Mouse (Mus musculus) stomach, embryonic 16.5 days (tissue): Measurements from ENCODE around the gene Hspg2. TPM values are rescaled to one million over a fixed set of nuclear protein-coding genes. Genes with fewer than 3 reads are reported as not detected.
A peak's percentile ranks its signal among the peaks of the same experiment; 100 is the strongest.

Source experiments
- ATAC-seq: fragments of 200-750 bp; cut with Nextera tagmentation; 2 replicates; pipeline ENCODE4 v1.8.0; 2017; ENCODE audit warnings: moderate number of reproducible peaks, moderate TSS enrichment; ENCODE audit not compliant: insufficient read depth, low FRiP score
- H3K27ac ChIP-seq: fragments of 300-500 bp; sonication (generic); 2 replicates; pipeline ENCODE4 v1.5.1; 2014; ENCODE audit warnings: low read length
- H3K27me3 ChIP-seq: fragments of 300-500 bp; sonication (generic); 2 replicates; pipeline ENCODE4 v1.6.1; 2014; ENCODE audit warnings: low read length, control low read depth, mixed read lengths; ENCODE audit not compliant: control insufficient read depth, insufficient read depth
- H3K36me3 ChIP-seq: fragments of 300-500 bp; sonication (generic); 2 replicates; pipeline ENCODE4 v1.6.1; 2014; ENCODE audit warnings: low read length; ENCODE audit not compliant: control insufficient read depth, insufficient read depth
- H3K4me1 ChIP-seq: fragments of 300-500 bp; sonication (generic); 2 replicates; pipeline ENCODE4 v1.6.1; 2014; ENCODE audit warnings: low read length, control low read depth, mixed read lengths; ENCODE audit not compliant: control insufficient read depth, insufficient read depth
- H3K4me2 ChIP-seq: fragments of 300-500 bp; sonication (generic); 2 replicates; pipeline ENCODE4 v1.6.1; 2014; ENCODE audit warnings: low read depth, low read length, mixed read lengths
- H3K4me3 ChIP-seq: fragments of 300-500 bp; sonication (generic); replicated peaks from 2 replicates; pipeline ENCODE4 v1.5.1; 2014; ENCODE audit warnings: mild to moderate bottlenecking, low read length
- H3K9ac ChIP-seq: fragments of 300-500 bp; sonication (generic); 2 replicates; pipeline ENCODE4 v1.6.1; 2014; ENCODE audit warnings: low read length
- H3K9me3 ChIP-seq: fragments of 300-500 bp; sonication (generic); replicated peaks from 2 replicates; pipeline ENCODE4 v1.6.1; 2016; ENCODE audit warnings: low read length, control low read depth; ENCODE audit not compliant: control insufficient read depth
- WGBS: fragments of 180-500 bp; shearing (Covaris S2); extraction: QIAGEN DNeasy Blood & Tissue Kit; methylation state at CpG from one replicate; pipeline ENCODE4 v1.1.7; 2014; 5-methylcytosine and 5-hydroxymethylcytosine counted together
- polyA plus RNA-seq: library from polyadenylated mRNA; unstranded; fragments of >200 nt; fragmentation: Nextera tagmentation; extraction: Ambion mirVana; gene quantifications from 2 replicates; pipeline ENCODE4 v1.2.1, GENCODE M21; 2015

The Hspg2 gene
- polyA plus RNA-seq, 1 experiment from 2014 or later, result 29.5 TPM

- Histone ChIP-seq H3K36me3 (no peaks in the 10 kb centered on the region), H3K4me1 (peaks cover 54% of the 10 kb centered on the region), H3K9me3 (no peaks in the 10 kb centered on the region), H3K9ac (no peak overlapping the region), H3K27me3 (no peaks in the 10 kb centered on the region), H3K27ac (no peak overlapping the region), H3K4me3 (no peak overlapping the region), H3K4me2 (no peak overlapping the region)
- 78% methylated on average over 11 of the region's 11 CpGs for WGBS
- ATAC-seq, result no peak
Measured at GRCm38 (mm10) chr4:137492563-137492962, 24.0 kb downstream of the Hspg2 start.

GRCm38 (mm10) chr4:137493187-137493586, 24.6 kb downstream of the Hspg2 start:
- no peaks in the 10 kb centered on the region for H3K9me3 ChIP-seq
- H3K9ac ChIP-seq, result no peak overlapping the region
- no peaks in the 10 kb centered on the region for H3K36me3 ChIP-seq
- H3K27me3 ChIP-seq, result no peaks in the 10 kb centered on the region
- no peak for ATAC-seq
- H3K4me2 ChIP-seq, result no peak overlapping the region
- WGBS, result 81% methylated on average over 4 of the region's 4 CpGs
- no peak overlapping the region for H3K27ac ChIP-seq
- H3K4me3 ChIP-seq, result no peak overlapping the region
- peaks cover 54% of the 10 kb centered on the region for H3K4me1 ChIP-seq

- WGBS, result 16% methylated on average over 19 of the region's 19 CpGs
- Histone ChIP-seq H3K27ac (peak overlapping the region; percentile 82), H3K9me3 (no peaks in the 10 kb centered on the region), H3K4me2 (0 out of 2 replicates have a peak overlapping the region, but pooled peaks have one; percentile 2), H3K4me1 (peaks cover 49% of the 10 kb centered on the region), H3K4me3 (no peak overlapping the region), H3K27me3 (no peaks in the 10 kb centered on the region), H3K36me3 (no peaks in the 10 kb centered on the region), H3K9ac (peak overlapping the region; percentile 54)
- peak; percentile 12; the same call in 1 of the 2 replicates for ATAC-seq
Measured at GRCm38 (mm10) chr4:137494751-137495500, 26.4 kb downstream of the Hspg2 start.

GRCm38 (mm10) chr4:137495501-137496100, 27.0 kb downstream of the Hspg2 start:
- Histone ChIP-seq H3K9me3 (no peaks in the 10 kb centered on the region), H3K4me3 (no peak overlapping the region), H3K36me3 (no peaks in the 10 kb centered on the region), H3K4me2 (no peak overlapping the region), H3K27me3 (no peaks in the 10 kb centered on the region), H3K9ac (peak overlapping the region; percentile 54; the same call in 1 of the 2 replicates), H3K4me1 (peaks cover 45% of the 10 kb centered on the region), H3K27ac (peak overlapping the region; percentile 82)
- 37% methylated on average over 6 of the region's 6 CpGs for WGBS
- ATAC-seq, result 0 out of 2 replicates have a peak, but pooled peaks have one; percentile 1

GRCm38 (mm10) chr4:137497367-137497766, 28.8 kb downstream of the Hspg2 start:
- Histone ChIP-seq H3K9ac (peak overlapping the region; percentile 55), H3K4me1 (peaks cover 45% of the 10 kb centered on the region), H3K4me2 (no peak overlapping the region), H3K9me3 (no peaks in the 10 kb centered on the region), H3K27ac (peak overlapping the region; percentile 82), H3K36me3 (no peaks in the 10 kb centered on the region), H3K4me3 (no peak overlapping the region), H3K27me3 (no peaks in the 10 kb centered on the region)
- peak; percentile 68 for ATAC-seq
- WGBS, result 44% methylated on average over 5 of the region's 5 CpGs

- Histone ChIP-seq H3K4me3 (no peak overlapping the region), H3K9me3 (no peaks in the 10 kb centered on the region), H3K4me2 (no peak overlapping the region), H3K4me1 (peaks cover 45% of the 10 kb centered on the region), H3K27me3 (no peaks in the 10 kb centered on the region), H3K9ac (peak overlapping the region; percentile 55), H3K27ac (peak overlapping the region; percentile 82), H3K36me3 (no peaks in the 10 kb centered on the region)
- WGBS, result 34% methylated on average over 9 of the region's 9 CpGs
- ATAC-seq, result peak; percentile 27; the same call in 1 of the 2 replicates
Measured at GRCm38 (mm10) chr4:137497892-137498722, 29.5 kb downstream of the Hspg2 start.

GRCm38 (mm10) chr4:137498882-137499583, 30.5 kb downstream of the Hspg2 start:
- ATAC-seq, result no peak
- H3K27me3 ChIP-seq, result no peaks in the 10 kb centered on the region
- no peak overlapping the region for H3K4me3 ChIP-seq
- peaks cover 45% of the 10 kb centered on the region for H3K4me1 ChIP-seq
- H3K9ac ChIP-seq, result peak overlapping the region; percentile 55; the same call in 1 of the 2 replicates
- H3K4me2 ChIP-seq, result no peak overlapping the region
- peak overlapping the region; percentile 82 for H3K27ac ChIP-seq
- H3K9me3 ChIP-seq, result no peaks in the 10 kb centered on the region
- H3K36me3 ChIP-seq, result no peaks in the 10 kb centered on the region
- 78% methylated on average over 9 of the region's 9 CpGs for WGBS

GRCm38 (mm10) chr4:137500149-137500548, 31.6 kb downstream of the Hspg2 start:
- Histone ChIP-seq H3K4me2 (no peak overlapping the region), H3K9me3 (no peaks in the 10 kb centered on the region), H3K9ac (peak overlapping the region; percentile 5; the same call in 1 of the 2 replicates), H3K27me3 (no peaks in the 10 kb centered on the region), H3K4me3 (no peak overlapping the region), H3K4me1 (peaks cover 34% of the 10 kb centered on the region), H3K36me3 (no peaks in the 10 kb centered on the region), H3K27ac (peak overlapping the region; percentile 12; the same call in 1 of the 2 replicates)
- ATAC-seq, result no peak
- 73% methylated on average over 12 of the region's 12 CpGs for WGBS
